Mouse (Mus musculus) neutrophil, adult 5-6 weeks (primary cell): ENCODE data around the gene Fli1. TPM values are rescaled to one million over a fixed set of nuclear protein-coding genes. Genes with fewer than 3 reads are reported as not detected.

ENCODE experiments used
- ATAC-seq: fragments of 151-379, 151-347 bp; 2 replicates; pipeline ENCODE4 v1.8.0; 2017; ENCODE audit warnings: mild to moderate bottlenecking, moderate TSS enrichment; ENCODE audit not compliant: insufficient number of reproducible peaks, poor library complexity, low FRiP score, severe bottlenecking; ENCODE audit errors: extremely low read depth
- total RNA-seq: library from RNA; stranded (forward); fragments of 200-1000 nt; gene quantifications from 2 replicates; pipeline ENCODE4 v1.2.3, GENCODE M21; 2017

The Fli1 gene
- total RNA-seq, 1 experiment from 2014 or later: 223 TPM

DNA sequence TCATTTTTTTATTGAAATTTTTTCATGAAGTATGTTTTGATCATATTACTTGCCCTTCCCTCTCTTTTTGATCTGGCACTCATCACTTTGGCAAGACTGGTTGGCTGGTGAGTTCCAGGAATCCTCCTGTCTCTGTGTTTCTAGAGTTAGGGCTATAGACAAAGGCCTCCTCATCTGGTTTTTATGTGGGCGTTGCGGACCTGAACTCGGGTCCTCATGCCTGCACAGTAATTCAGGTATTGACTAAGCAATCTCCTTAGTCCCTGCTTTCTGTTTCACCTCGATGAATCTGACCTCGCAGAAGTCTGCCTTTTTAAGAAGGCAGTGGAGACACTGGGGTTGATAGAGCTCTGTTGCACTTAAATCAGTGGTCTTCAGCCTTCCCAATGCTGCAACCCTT, 54.8 kb downstream of the Fli1 start:
- no peak for ATAC-seq

DNA sequence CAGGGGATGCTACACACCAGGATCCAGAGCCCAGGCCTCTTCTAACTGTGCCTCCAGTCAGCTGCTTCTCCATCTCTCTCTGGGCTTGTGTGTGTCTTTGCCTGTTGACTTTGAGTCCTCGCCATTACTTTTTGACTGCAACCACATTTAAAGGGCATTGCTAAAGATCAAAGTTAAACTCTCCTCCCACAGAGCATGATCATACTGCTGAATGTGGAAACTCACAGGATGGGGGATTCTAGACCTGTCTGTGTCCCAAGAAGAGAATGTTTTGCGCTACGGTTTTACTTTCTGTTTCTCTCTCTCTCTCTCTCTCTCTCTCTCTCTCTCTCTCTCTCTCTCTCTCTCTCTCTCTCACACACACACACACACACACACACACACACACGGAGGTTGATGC, 55.3 kb downstream of the Fli1 start:
- ATAC-seq: no peak

DNA sequence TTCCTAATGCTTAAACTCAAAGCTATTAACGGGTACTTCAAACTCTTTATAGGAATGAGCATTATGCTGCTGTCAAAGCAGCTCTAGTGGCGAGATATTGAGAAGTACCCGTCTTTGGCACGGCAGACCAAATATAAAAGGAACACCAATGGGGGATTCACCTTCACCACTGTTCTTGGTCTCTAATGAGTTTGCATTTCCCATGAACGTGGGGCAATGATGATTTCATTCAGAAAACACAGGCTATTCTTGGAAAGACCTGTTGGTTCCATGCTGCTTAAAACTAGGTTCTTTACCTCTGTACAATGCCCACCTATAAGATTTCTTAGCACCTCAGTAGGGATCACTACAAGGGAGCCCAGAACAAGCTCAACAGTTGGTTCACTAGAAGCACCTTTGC, 62.2 kb downstream of the Fli1 start:
- no peak for ATAC-seq

DNA sequence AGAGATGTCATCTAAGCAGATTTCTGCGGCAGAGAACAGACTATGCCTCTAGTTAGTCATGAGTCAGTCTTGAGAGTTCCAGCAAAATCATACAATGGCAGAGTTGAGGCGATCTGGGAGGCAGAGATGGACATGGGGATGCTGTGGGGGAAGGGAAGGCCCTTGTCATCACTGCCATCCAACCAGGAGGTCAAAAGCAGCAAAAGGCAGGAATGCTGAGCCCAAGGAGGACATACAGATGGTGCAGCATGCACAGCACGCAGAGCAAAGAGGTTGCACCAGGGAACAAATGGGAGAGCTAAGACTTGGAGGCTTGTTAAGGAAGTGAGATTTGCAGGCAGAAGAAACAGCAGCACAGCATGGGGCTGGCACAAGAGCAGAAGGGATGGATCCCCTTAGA, 63.9 kb downstream of the Fli1 start:
- no peak for ATAC-seq

DNA sequence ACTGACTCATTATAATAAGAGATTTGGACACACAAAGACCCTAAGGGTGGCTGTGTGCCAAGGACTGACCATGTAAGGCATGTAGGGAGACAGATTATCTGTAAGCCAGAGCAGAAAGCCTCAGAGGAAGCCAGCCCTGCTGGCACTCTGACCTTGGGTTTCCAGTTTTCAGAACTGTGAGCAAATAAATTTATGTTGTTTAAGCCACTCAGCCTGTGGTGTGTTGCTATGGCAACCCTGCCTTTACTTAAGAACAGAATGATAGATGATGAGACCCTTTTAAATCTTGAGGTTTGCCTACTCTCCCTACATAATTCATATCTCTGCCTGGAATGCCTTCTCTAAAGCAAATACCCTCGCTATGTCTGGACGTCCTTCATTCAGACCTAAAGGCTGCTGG, 64.6 kb downstream of the Fli1 start:
- no peak for ATAC-seq

DNA sequence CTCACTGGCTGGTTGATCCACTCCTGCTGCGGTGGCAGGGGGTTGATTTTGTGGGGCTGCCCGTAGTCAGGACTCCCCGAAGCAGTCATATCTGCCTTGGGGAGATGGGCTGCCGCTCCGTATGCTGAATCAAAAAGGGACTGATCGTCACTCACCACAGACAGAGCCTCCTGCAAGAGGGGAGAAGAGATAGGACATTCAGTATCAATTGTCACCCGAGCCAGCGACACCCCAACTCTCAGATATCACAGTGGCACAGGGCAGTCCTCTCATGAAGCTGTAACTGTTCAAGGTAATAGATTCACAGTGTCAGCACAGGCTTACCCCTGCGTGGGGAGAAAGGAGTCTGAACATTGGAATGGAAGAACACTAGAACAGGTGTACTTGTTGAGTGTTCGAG, 66.1 kb downstream of the Fli1 start:
- ATAC-seq: no peak

DNA sequence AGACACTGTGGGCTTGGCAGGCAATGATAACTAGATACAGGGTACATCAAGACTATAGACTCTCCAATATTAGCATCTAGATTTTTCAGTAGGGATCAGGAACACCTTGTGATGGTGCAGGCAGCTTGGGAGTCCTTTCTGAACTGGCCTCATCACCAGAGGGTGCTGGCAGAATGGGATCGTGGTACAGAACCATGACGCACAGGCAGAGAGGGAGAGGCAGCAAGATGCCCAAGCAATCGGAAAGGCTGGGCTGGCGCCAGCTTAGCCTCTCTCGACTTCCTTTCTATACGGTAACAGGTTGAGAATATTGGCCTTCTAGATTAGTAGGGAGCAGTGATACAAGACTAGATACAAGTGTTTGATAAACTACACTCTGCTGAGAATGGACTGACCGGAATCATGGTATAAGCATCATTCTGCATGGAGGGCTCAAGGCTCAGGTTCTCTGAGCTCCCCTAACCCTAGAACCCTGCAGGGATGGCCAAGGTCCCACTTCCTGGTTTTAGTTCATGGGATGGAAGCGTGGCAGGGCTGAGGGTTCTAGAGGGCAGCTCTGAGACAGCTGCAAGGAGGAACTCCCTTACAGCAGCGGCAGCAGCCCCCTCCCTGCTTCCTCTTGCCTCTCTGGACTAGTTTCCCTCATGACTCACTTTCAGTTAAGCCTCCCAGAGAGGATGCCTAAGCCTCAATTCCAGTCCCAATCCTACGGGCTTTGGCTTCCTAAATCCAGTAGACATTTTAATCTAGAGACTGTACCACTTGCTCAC, 67.9 kb downstream of the Fli1 start:
- peak; percentile 45; the same call in 1 of the 2 replicates for ATAC-seq

DNA sequence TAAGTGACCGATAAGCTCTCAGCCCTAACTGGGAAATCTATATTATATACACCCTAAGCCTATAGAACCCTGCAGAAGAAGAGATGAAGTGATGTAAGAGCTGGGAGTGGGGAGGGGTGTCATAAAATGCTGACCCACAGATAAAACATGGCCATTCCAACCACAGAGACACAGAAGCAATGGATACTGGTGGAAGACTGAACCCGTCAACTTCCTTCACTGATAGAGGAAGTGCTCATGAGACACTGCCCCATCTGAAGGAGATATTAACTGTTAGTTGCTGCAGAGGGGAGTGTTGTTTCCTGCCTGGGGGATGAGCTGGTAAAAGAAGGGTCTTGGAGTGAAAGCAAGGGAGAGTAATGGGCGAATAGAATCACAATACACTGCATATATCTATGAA, 70.3 kb downstream of the Fli1 start:
- ATAC-seq: no peak; the same call in 1 of the 2 replicates

DNA sequence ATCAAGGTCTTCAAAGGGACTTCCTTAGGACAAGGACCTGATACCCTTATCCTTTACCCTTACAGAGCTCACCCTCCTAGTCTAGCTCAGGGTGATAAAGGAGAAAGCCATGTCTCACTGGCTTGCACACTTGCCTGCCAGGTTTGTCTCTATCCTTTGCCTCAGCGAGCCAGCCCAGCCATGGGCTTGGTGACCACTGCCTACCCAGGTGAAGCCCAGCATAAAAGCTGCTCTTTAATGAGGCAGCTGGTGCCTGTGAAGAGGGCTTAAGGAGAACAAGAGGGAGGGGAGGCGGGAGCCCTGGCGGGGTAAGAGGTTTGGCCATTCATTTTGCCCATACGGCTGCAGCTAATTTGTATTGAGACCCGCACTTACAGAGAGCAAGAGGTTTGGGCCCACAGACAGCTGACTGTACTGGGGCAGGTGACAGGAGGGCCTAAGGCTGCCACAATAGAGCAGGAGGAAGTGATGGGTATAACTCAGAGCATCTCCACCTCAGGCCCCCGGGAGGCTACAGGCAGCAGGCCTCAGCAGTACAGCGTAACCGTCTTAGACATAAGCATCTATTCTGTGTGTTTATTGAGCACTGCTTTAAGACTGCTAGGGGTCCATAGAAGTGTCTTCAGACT, 73.4 kb downstream of the Fli1 start:
- ATAC-seq: no peak

DNA sequence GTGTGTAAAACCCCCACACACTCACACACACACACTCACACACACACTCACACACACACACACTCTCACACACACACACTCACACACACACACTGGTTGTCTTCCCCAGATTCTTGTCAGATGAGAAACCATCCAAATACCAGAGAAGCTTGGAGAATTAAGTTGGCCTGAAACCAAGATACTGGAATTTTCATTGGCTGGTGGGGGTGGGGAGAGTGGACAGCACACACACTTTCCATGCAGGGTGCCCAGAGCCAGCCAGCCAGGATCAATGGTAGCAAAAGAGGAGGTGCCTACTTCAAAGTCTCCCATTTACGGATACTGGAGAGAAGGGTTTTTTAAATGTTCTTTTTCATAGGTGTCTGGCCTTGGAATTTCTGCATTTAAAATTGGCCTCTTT, 74.3 kb downstream of the Fli1 start:
- no peak for ATAC-seq

DNA sequence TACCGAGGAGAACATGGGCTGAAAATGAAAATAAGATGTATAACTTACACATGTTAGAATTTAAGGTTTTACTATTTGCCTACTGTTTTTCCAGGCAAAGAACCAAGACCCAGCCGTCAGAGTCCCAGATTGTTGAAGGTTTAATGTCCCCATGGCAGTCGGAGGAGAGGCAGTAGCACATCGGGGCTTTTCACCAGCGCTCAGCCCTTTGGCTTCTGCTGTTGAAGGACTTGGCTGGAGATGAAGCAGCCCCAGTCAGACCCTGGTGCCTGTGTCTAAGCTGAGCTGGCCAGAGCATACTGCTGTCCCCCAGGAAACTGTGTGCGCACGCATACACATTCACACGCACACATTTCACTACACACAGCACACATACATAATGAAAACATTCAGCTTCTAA, 75.2 kb downstream of the Fli1 start:
- ATAC-seq: no peak

DNA sequence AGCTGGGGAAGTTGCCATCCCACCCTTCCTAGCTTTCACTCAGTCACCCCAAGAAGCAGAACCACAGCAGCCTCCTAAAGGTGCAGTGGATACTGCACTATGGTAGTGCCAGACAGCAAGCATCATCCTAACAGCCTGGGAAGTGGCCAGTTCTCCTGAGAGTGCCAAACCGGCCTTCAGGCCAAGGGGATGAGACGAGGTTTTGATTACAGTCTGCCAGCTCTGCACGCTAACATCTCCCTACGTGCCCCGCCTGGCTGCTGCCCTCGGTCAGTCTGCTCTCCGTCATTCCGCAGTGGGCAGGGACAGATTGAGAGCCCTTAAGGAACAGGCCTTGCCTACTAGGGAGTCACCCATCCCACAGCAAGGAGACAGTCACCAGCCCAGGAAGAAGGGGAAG, 75.8 kb downstream of the Fli1 start:
- no peak for ATAC-seq

DNA sequence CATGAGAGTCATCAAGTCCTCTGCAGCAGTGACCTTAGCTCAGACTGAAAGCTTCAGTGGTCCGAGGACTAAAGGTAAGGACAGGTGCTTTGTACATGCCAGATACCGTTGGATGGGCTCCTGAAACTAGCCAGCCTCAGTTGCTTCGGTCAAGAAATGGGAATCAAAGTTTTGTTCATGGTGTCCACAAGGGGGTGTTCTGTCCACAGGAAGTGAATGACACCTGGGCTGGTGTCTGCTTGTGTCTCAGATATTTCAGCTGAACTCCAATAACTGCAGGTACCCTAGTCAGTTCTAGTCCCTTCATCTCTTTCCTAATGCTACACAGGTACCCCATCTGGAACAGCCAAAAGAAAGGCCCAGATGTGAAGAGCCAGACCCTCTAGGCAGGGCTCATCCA, 86.0 kb downstream of the Fli1 start:
- no peak for ATAC-seq

DNA sequence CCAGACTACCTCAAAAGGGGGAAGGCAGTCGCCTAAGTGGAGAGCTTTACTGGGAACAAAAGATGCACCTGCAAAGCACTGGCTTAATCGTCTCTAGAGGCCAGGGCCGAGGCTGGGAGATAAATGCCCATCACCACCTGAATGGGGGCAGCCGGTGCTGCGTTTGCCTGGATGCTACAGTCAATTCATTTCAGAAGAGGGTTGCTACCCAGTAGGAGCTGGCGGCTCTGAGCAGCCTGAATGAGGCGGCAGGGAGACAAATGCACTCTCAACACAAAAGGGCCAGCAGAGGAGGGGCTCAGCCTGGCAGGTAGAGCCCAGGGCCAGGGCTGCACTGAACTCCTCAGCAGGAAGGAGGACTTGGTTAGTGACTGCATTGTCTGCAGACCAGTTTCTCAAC, 92.5 kb downstream of the Fli1 start:
- no peak for ATAC-seq

DNA sequence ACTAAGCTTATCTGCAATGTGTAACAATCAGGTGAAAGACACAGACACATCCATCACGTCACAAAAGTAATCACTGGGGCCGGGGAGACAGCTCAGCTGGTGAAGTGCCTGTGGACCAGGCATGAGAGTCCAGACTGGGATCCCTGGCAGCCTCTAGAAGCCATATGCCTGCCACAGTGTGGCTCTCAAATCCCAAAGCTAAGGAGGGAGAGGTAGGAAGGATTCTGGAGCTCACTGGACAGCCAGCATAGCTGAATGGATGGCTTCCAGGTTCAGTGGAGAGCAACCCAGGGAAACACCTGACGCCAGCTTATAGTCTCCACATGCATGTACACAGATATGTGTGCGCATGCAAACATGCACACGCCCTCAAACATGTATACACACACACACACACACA, 93.9 kb downstream of the Fli1 start:
- no peak for ATAC-seq

DNA sequence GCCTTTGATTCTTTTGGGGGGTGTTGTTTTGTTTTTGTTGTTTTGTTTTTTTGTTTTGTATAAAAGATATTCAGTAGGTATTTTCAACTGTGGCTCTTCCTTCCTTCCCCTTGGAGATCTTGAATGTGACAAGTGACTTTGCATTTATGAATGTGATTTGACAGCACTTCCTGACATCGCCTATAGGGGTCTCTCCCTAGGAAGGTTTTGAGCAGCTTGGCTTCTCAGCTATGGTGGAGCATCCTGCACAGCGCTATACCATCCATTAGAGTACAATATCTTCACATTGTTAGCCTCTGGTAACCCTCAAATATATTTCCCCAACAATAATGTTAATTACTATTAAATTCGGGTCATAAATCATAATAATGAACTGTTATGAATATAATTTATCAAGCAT, 96.9 kb downstream of the Fli1 start:
- ATAC-seq: peak; percentile 59

DNA sequence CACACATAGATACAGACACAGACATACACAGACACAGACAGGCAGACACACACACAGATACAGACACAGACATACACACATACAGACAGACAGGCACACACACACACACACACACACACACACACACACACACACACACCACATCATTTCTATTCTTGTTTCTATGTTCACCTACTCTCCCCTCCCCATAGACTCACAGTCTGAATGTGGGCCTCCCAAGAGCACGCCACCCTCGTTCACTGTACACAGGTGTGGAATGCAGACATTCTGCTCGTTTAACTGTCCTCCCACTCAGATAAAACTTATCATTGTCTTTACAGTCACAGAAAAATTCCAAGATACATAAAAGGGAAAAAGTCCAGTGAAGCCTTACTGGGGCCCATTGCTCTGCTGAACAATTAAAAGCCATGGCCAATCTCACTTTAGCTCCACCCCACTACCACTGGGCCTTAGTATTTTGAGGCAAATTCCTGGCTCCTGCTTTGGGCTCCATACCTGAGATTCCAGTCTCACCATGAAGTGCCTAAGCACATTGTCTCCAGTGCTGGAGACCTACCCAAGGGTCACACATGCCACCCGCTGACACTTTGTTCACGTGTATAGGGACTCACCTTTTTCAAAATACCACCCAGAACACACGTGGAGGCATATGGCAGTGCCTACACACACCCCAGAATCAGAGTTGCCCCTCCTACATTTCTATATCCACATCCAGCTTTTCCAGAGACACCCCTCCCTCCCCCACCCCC, 98.0 kb downstream of the Fli1 start:
- no peak for ATAC-seq

DNA sequence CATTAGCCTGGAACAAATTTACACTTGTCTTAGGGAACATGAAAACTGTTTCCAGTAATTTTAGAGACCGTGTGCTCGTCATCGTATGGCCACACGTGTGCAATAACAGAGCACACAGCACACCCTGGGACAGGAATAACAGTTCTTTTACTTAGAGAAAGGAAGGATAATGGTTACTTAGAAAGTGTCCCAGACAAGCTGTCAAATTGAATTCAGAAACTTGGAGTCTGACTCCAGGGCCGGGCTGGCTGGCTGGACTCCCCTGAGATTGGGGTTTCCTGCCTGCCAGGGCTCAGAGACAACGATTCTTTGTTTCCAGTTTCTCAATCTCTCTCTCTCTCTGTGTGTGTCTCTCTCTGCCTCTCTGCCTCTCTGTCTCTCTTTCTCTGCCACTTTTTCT, 98.8 kb downstream of the Fli1 start:
- ATAC-seq: no peak

DNA sequence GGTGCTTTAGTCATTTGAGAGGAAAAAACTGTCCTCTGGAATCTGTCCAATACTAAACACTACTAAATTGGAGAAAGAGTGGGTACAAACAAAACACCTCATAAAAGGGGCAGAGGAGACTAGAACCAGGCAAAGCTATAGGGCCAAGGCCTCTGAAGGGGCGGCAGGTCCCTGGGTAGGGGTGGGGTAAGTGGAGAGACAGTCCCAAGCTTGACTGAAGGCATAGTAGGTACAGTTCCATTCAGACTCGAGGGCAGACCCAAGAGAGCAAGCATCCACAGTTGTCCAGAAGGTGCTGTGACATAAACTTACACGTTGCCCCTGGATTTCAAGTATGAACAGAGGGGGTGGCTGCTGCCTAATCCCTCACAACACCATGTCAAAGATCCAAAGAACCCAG, 99.5 kb downstream of the Fli1 start:
- ATAC-seq: no peak
